Mouse (Mus musculus): ENCODE measurements at regions not wholly inside any gene's neighbourhood (a gene's known extent, or its start where the extent isn't known, plus 50 kb on each side); places are given as distances from the start of the nearest gene placed in this dataset.

- TF ChIP-seq CTCF (IDR thresholded peaks at IDR 0.05; ENCODE audit: low read depth) (no peak), EP300 (IDR thresholded peaks at IDR 0.05; ENCODE audit: low read depth) (no peak)
Measured at GRCm38 (mm10) chr17:83034914-83035573, 180.0 kb upstream of the Pkdcc start.

All from liver, postnatal 0 days (tissue).